Mouse (Mus musculus): ENCODE measurements around the gene Tmem212.
A peak's percentile ranks its signal among the peaks of the same experiment; 100 is the strongest.

Tmem212 gene

DNA sequence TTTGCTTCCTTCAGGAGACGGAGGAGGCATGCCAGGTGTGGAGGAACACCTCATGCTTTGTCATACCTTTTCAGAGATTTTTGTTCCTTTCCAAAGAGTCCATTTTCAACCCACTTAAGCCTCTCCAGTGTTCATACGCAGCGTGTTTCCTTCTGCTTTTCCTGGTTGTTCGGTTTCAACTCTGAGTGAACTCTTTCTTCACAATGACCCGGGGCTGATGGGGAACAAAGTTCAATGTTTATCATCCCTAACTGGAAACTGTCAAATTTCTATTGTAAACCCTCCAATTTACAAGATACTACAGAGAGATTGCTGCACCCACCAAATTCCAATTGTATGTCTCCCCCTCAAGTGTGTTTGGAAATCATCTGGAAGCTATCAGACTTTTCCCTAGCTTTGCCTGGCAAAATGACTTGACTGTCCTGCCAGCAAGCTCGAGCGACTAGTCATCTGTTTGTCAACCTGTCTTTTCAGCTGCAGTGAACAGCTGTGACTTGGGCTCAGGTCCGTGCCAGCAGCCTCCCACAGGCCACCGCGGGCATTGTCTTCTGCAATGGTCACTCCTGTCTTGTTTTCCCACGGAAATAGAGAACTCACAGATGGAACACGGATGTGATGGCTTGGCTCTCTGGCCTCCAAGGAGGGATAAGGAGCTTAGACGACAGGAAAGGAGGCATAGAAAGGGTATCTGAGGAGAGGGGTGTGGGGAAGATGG, 3.0 kb upstream of the Tmem212 start:
- peak; percentile 61 for DNase-seq (ENCODE audit: low spot score)

DNA sequence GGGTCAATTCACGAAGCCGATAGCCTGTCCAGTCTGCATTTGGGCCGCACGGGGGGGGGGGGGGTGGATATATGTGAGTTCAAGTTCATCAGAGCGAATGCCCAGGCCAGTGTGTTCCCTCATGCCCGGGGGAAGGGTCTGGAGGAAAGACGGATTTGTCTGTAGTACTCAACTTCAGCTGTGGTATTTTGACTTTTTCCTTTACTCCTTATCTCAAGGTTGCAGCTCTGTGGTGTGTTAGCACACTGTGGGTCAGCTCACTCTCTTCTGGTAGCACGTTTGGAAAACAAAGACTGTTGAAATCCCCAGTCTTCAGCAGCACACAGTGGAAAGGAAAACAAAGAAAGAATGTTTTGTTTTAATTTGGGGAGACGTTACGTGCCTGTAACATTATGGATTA, 2.0 kb upstream of the Tmem212 start:
- no peak for DNase-seq (ENCODE audit: low spot score)

DNA sequence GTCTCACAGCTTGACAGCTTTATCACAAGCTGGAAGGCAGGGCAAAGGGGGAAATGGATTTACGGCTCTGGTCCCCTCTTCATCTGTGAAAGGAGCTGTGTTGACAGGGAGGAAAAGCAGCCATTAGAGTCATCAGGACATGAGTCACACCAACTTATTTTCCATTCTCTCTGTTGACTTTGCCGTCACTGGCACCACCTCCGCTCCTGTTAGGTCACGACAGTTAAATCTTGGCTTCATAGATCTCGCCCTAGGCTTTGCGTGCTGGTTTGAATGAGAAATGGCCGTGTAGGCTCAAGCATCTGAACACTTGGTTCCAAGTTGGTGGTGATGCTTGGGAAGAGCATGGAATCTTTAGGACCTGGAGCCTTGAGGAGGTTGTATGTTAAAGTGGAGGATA, 9.6 kb downstream of the Tmem212 start:
- no peak for DNase-seq (ENCODE audit: low spot score)

DNA sequence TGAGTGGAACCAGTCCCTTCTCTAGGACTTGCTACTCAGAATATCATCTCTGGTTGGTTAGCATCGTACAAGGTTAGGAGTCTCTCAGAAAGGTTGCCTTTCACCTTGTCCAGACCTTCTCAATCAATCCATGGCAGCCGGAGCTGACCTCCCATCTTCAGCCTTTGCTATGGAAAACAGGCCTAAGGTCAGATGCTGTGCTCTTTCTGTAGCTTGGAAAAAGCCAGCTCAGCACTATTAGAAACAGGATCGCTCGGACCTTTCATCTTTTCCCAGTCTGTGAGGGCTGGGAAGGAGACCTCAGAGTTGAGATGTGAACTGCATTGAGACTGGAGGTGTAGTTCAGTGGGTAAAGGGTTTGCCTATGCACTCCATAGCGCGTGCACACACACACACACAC, 10.6 kb downstream of the Tmem212 start:
- no peak for DNase-seq (ENCODE audit: low spot score)

DNA sequence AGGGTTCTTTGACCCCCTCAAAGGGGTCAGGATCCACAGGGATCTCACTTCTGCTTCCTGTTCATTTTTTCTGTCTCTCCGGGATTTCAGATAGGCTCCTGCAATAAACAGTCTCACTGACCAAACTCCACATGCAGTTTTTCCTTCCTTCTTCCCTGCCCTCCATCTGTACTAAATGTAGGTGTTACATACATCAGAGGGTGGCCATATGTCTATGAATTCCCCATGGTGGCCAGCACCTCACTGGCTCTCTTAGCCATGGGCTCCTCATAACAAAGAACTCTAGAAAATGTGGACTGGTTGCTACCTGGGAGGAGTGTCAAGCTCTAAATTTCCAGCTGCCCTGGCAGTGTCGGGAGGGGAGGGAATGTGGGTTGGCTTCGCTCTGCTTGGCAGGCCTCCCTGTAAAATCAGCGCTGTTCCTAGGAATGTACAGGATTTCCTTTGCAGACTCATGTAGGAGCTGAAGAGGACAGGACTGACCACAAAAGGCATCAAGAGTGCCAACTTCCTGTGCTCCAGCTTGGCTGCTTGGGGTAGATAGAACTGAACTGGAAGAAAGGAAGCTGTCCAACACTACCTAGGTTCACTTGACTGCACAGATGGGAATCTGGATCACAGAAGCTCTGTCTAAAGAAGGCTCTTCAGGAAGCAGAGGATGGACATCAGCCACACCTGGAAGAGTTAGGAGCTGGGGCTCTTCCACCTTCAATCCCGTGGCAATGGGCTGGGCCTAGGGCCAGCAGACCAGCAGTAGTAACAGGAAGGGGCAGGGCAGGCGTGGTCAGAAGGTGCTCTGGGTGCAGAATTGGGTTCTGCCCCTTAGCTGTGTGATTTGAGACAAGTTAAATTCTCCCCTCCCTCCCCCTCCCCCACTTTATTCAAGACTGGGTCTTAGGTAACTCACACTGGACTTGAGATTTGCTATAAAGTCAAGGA, 14.0 kb downstream of the Tmem212 start:
- DNase-seq (ENCODE audit: low spot score): no peak

DNA sequence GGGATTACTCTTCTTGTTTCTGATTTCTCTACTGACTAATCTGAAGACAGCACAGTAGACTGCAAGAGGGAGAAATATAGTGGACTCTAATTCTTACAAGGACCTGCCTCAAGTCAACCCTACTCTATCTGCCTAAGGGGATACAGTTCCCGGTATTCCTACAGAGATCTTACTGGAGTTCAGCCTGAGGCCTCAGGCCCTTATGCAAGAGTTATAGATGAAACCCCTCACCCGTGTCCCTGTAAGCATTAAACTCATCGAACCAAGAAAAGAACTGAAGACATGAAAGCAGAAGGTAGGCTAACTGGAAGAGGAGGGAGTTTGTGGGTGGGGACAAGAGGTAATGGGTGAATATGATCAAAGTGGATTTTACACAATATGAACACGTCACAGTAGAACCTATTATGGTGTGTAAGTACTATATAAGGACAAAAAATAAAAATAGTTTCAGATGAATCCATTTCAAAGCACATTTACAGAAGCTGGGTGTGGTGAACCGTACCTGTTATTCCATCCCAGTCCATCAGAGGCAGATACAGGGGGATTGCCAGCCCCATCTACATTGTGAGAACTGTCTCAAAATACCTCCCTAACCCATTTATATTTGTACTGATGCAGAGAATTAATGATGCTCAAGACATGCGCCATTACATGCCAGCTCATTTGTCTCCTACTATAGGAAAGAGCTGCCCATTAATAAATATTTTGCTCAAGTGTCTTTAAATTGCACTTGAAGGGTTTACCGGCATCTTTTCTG, 17.1 kb downstream of the Tmem212 start:
- no peak for DNase-seq (ENCODE audit: low spot score)

DNA sequence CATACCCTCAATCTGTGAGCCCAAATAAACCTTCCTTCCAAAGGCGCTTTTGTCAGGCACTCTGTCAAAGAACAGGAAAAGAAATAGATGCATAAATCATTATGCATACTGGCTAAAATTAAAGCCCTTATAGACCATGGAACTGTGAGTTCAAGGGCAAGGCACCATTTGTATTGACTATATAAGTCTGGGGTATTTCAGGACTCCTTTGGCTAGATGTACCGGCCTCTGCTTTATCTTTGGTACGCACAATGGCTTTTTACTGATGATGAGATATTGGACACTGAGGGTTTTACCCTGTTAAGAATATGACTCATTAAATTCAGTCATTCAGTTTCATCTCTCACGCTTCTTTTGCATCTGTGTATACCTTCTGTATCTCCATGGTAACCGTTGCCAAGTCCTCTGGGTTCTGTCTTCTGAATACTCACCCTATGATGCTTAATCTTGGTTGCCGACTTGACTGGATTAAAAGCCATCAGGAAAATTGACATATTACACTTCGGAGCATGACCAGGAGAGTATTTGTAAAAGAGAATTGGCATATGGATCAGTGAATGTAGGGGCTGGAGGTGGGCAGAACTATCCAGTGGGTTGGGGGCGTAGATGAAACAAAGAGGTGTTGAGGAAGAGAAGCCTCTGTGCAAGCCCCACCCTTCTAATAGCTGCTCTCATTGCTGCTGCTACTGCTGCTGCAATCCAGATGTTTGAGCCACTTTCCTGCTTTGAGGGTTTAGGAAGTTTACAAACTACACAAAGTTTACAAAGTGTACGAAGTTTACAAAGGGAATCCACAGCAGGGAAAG, 22.7 kb downstream of the Tmem212 start:
- DNase-seq (ENCODE audit: low spot score): no peak

DNA sequence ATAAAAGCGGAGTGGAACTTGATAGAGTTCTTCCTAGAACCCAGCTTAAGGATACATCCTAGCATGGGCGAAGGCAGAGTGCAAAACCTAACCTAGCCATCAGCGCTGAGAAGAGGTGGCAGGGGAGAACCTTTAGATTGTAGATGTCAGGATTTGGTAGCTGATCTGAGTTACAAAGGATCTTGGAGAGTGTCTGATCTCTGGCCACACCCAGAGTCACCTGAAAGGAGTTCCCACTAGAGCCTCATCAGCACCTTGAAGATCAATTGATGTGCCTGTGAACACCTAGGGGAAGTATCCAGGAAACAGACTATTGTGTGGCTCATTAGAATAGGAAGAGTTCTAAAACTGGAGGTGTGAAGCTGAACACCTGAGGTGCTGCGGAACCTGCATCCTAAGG, 23.7 kb downstream of the Tmem212 start:
- no peak for DNase-seq (ENCODE audit: low spot score)

DNA sequence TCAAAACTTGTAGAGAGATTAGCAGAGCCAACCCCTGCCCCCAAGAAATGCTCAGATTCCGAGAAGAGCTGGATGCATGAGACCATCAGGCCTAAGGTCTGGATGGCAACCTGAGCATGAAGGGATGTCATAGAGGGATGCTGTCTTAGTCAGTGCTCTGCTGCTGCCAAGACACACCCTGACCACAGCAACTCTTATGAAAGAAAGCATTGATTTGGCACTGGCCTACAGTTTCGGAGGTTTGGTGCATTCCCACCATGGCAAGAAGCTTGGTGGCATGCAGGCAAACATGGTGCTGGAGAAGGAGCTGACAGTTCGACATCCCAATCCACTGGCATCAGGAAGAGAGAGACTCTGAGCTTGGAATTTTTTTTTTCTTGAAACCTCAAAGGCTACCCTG, 24.3 kb downstream of the Tmem212 start:
- no peak for DNase-seq (ENCODE audit: low spot score)

DNA sequence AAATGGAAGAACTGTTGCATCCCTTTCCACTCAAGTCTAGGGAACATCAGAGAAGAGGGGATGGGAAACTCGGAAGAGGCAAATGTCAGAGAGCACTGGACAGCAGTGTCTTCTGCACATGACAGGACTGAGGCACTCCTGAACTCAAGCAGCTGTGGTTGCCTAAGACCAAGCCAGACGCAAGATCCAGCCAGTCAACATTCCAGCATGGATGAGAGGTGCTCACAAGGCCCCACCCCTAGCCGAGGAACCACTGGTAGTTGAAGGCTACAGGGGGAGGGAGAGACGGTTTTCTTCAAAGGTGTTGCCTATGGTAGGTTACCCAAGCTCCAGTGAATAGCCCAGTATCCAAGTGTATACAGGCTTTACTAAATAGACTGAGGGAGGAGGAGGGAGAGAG, 24.8 kb downstream of the Tmem212 start:
- DNase-seq (ENCODE audit: low spot score): no peak

DNA sequence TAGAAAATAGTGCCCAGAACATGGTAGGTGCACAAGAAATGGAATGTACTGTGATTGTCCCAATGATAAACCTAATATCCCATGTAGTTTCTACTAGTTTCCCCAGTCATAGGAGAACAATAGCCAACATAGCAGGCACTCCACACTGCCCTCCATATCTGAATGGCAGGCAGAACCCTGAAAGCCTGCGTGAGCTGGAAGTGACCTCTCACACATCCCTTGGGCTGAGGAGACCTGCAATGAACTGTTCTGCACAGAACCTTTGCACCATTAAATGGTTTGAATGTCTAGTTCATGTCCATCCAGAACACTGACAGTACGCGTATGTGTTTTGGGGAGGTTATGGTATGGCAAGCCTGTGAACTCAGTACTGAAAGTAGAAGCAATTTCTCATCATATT, 27.5 kb downstream of the Tmem212 start:
- DNase-seq (ENCODE audit: low spot score): no peak

DNA sequence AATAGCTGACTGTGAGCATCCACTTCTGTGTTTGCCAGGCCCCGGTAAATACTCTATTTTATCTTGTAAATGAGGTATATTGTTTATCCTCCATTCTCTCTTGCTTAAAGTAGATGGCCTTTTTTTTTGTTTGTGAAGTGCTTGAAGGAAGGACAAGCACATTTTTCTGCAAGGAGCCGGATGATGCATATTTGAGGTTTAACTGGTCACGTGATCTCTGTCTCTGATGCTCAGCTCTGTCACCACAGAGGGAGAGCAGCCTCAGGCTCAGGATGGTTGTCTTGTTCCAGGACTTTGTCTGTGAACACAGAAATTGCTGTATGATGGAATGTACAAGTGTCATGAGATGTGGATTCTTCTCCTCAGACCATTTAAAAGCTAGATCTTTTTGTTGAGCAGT, 28.4 kb downstream of the Tmem212 start:
- DNase-seq (ENCODE audit: low spot score): no peak

DNA sequence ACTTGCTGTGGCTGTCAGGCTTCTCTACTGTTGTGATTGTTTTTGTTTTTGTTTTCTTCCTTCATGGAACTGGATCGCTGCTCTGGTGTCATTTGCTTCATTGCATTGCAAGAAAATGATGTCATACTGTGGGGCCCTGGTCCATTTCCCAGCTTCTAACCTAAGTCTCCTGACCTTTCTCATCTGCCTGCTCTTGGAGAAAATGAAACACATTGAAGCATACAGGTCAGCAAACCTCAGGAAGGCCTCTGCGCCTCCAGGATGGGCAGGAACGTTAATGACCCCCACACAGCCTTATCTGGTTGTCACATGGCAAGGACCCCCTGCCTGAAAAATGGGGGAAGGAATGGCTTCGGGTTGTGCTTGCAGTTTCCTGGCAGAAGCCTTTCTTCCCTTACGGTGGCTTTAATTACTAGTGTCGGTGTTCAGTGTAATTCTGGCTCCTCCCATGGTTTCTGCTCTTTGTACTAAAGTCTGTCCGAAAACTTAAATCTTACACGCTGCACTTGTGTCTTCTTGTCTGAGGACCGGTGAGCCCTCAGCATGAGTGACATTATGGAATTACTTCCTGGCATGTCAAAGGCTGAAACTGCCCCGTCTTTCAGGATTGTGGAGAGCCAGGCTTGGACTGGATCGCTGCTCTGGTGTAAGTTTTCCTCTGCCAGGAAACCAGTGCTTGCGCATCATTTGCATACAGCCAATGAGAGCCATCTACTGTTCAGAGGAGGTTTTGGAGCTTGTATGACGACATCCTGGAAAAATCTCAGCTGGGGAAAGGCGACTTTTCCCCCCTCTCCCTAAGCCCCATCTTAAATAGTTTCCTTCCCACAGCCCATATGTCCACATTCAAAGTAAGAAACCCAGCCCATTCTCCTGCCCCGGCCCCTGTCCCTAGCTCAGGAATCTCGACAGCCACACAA, 33.1 kb downstream of the Tmem212 start:
- peak; percentile 68 for DNase-seq (ENCODE audit: low spot score)

DNA sequence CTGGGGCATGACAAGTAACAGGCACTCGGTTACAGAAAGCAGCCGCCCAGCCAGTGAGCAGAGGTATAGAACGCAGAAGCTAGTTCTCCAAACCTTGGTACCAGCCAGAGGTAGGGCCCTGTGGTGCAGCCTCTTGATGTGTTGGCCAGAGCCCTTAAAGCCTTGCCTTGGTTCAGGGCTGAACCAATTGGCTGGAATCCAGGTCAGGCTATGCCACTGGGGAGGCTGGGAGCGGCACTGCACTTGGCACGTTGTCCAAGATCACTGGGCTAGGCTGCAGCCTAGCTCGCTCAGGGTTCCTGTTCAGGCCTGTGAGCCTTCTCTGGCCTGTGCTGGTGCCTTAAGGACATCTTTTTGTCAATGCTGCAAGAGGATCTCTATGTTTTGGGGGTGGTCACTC, 34.6 kb downstream of the Tmem212 start:
- DNase-seq (ENCODE audit: low spot score): peak; percentile 76

DNA sequence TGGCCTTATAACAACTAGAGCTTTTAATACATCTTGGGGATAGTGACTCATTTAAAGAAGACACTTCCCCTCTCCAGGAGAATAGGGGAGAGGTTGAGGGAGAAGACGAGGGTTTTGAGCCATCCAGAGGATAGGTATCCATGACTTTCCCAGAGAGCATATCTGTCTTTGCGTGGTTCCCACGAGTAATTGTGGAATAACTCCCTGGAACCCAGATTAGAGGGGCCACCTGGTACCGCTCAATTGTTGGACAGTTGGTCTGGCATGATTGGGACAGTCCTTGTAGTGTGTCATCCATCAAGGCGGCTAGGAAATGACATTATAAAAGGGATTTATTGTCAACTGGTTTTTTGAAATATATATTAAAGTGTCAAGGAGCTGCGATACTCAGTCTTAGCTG, 35.1 kb downstream of the Tmem212 start:
- no peak for DNase-seq (ENCODE audit: low spot score)

DNA sequence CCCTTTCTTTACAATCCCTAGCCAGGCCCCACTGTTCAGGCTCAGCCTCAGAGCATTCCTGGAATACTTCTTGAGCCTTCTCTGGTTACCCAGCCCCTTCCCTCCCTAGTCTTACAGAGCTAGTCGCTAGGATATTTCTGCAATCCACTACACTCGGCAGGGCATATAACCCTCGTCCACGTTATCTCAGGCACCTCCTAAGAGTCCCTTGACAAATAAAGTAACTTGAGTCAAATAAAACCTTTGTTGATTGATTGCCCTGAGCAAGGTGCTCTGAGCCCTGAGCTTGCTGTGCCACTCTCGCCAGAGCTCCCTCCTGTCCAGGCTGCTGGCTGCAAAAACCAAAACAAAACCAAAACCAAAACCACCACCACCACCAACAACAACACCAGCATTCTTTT, 37.0 kb downstream of the Tmem212 start:
- DNase-seq (ENCODE audit: low spot score): peak; percentile 10

DNA sequence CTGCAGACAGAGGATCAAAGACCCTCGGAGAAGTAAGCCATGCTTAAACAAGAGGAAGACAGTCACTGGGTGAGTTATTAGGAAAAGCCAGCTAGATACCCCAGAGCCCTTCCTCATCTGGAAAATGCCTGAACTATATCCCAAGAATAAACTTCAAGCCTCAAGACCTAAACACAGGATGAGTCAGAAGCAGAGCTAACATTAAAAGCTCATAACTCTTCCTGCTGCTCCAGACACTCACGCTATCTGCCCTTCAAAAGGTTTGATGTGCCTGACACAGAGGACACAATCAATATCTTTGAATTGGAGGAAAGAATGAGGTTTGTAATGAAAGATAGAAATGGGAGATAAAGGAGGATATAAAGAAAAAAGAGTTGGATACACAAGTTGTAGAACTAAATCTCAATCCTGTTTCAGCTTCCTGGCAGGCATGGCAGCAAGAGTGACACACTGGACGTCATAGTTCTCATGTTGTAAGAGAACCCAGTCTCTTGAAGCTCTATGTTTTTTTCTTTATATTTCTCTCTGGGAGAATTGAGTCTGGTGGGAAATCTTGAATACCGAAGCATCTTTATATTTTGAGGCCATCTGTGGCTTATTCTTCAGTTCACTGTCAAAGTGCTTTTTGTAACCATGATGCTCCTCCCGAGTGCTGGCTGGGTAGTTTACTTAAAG, 37.6 kb downstream of the Tmem212 start:
- DNase-seq (ENCODE audit: low spot score): no peak

DNA sequence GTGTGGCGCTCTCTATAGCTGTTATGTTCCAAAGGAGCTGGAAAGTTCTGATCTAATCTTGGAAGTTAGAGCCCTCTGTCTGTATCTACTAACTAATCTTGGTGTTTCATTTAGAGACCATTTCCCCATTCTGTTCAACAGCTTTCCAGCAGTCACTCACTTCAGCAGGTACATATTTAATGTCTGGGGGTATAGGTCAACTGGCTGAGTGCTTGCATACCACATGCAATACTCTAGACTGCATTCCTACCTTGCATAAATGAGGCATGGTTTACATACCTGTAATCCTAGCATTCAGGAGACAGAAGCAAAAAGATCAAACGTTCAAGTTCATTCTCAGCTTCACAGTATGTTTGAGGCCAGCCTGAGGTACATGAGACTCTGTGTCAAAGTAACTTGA, 39.9 kb downstream of the Tmem212 start:
- DNase-seq (ENCODE audit: low spot score): no peak

DNA sequence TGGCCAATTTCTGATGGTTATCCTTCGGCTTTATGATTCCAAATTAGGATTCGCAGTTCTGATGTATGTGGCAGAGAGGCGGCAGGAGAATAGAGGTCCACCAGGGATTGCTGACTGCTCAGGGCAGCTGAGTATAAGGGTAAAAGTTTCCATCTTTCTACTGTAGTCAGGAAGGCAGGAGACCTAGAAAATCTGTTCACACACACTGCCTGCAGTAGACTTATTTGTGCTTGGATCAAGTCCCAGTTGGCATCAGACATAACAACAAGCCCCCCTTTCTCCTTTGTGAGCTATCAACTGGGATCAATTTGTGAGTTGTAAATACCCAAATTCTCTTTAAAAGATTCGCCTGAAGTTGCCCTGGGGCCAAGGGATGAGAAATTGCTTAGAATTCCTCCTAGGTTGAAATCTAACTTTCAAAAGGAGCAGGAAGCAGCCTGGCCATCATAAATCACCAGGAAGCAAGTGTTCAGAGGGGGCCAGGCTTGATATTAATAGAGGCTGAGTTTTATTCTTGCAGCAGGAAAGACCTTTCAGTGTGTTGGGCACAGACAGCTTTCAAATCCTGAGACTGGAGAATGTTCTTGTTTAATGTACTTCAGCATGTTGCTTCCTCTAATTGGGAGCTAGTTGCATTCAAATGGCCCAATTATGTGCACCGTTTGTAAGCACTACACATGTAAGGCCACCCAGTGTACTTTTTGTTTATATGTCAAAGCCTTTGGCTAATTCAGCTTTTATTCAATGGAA, 41.6 kb downstream of the Tmem212 start:
- no peak for DNase-seq (ENCODE audit: low spot score)
